Mouse (Mus musculus) liver, postnatal 0 days (tissue): Measurements from ENCODE around the gene Myo18a. TPM values are rescaled to one million over a fixed set of nuclear protein-coding genes. Genes with fewer than 3 reads are reported as not detected.
A peak's percentile ranks its signal among the peaks of the same experiment; 100 is the strongest.

Source experiments
- ATAC-seq: fragments of 200-750 bp; cut with Nextera tagmentation; 2 replicates; pipeline ENCODE4 v1.8.0; 2017; ENCODE audit warnings: mild to moderate bottlenecking, moderate library complexity
- DNase-seq: peaks from one replicate; pipeline ENCODE4 v3.0.0-alpha.2; 2016
- H3K27ac ChIP-seq: fragments of 300-500 bp; sonication (generic); 2 replicates; pipeline ENCODE4 v1.5.1; 2014; ENCODE audit warnings: antibody characterized with exemption, moderate library complexity, mild to moderate bottlenecking, low read depth
- H3K27me3 ChIP-seq: fragments of 300-500 bp; sonication (generic); 2 replicates; pipeline ENCODE4 v1.6.1; 2014; ENCODE audit warnings: low read length, control low read depth, mixed read lengths; ENCODE audit not compliant: insufficient read depth
- H3K36me3 ChIP-seq: fragments of 300-500 bp; sonication (generic); replicated peaks from 2 replicates; pipeline ENCODE4 v1.6.1; 2014; ENCODE audit warnings: mild to moderate bottlenecking, control low read depth, low read length, moderate library complexity, mixed read lengths; ENCODE audit not compliant: insufficient read depth
- H3K4me1 ChIP-seq: fragments of 300-500 bp; sonication (generic); 2 replicates; pipeline ENCODE4 v1.6.1; 2014; ENCODE audit warnings: antibody characterized with exemption, mild to moderate bottlenecking, control low read depth; ENCODE audit not compliant: insufficient read depth
- H3K4me2 ChIP-seq: fragments of 300-500 bp; sonication (generic); 2 replicates; pipeline ENCODE4 v1.6.1; 2014; ENCODE audit warnings: low read depth, mild to moderate bottlenecking, low read length, moderate library complexity, mixed read lengths
- H3K4me3 ChIP-seq: fragments of 300-500 bp; sonication (generic); 2 replicates; pipeline ENCODE4 v1.5.1; 2014; ENCODE audit warnings: low read depth, low read length
- H3K9ac ChIP-seq: fragments of 300-500 bp; sonication (generic); replicated peaks from 2 replicates; pipeline ENCODE4 v1.6.1; 2014; ENCODE audit warnings: mild to moderate bottlenecking, moderate library complexity
- H3K9me3 ChIP-seq: fragments of 300-500 bp; sonication (generic); 2 replicates; pipeline ENCODE4 v1.6.1; 2016; ENCODE audit warnings: mild to moderate bottlenecking, control low read depth, low read length, mixed read lengths
- CTCF ChIP-seq: sonication (generic); IDR thresholded peaks from 2 replicates; pipeline ENCODE4 v1.5.1; 2016; ENCODE audit warnings: antibody characterized with exemption, low read depth
- EP300 ChIP-seq: IDR thresholded peaks from 2 replicates; pipeline ENCODE4 v1.6.1; 2016; ENCODE audit warnings: antibody characterized with exemption, low read depth, mild to moderate bottlenecking
- WGBS: fragments of 180-500 bp; shearing (Covaris S2); extraction: QIAGEN DNeasy Blood & Tissue Kit; methylation state at CpG from one replicate; pipeline ENCODE4 v1.1.7; 2014; ENCODE audit not compliant: insufficient replicate concordance; 5-methylcytosine and 5-hydroxymethylcytosine counted together
- polyA plus RNA-seq: library from polyadenylated mRNA; unstranded; fragments of >200 nt; fragmentation: Nextera tagmentation; extraction: Ambion mirVana; gene quantifications from 2 replicates; pipeline ENCODE4 v1.2.1, GENCODE M21; 2015

Gene Myo18a
- 10.4 and 10.5 TPM in 2 replicates for polyA plus RNA-seq

- ATAC-seq (peak; percentile 74), DNase-seq (peak; percentile 91)
- 4% methylated on average over 52 of the region's 79 CpGs for WGBS
Measured at GRCm38 (mm10) chr11:77762783-77763672, at the start of gene Myo18a. TSS of gene Myo18a (plus strand) at chr11:77763246.

DNA sequence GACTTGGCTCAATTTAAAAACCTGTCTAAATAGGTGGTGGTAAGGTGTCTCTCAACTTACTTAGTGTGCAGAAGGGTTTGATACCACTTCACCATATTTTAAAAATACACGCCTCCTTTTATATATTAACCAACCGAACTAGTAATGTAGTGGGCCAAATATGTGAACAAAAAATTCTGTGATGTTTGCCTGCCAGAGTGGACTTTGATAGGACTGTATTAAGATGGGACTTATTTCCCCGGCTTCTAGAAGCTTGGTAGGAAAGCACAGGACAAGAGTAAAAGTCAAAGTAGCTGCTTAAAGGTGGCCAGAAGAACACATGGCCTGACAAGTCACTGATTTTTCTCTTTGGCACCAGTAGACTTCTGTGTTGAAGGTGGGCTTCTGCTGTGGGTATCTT lies 49.3 kb upstream of the Myo18a start:
- ATAC-seq, result no peak
- WGBS, result 91% methylated on average over 3 of the region's 3 CpGs
- Histone ChIP-seq H3K4me3 (no peak overlapping the region), H3K27me3 (no peaks in the 10 kb centered on the region), H3K4me2 (no peak overlapping the region), H3K27ac (no peak overlapping the region), H3K4me1 (no peaks in the 10 kb centered on the region), H3K9me3 (no peaks in the 10 kb centered on the region), H3K36me3 (peaks cover 25% of the 10 kb centered on the region), H3K9ac (no peak overlapping the region)
- no peak for DNase-seq
- TF ChIP-seq EP300 (no peak), CTCF (no peak)

More at GRCm38 (mm10) chr11:77762783-77763672, at the start of gene Myo18a:
- Histone ChIP-seq H3K4me1 (peaks cover 36% of the 10 kb centered on the region), H3K4me2 (peak within 1 kb of the TSS; percentile 98), H3K4me3 (peak within 1 kb of the TSS; percentile 96), H3K27me3 (no peaks in the 10 kb centered on the region), H3K9me3 (no peaks in the 10 kb centered on the region), H3K9ac (peak within 1 kb of the TSS; percentile 96), H3K27ac (peak within 1 kb of the TSS; percentile 93), H3K36me3 (no peaks in the 10 kb centered on the region)
- TF ChIP-seq CTCF (peak; percentile 76), EP300 (no peak)

- Histone ChIP-seq H3K4me1 (no peaks in the 10 kb centered on the region), H3K4me3 (no peak overlapping the region), H3K9me3 (no peaks in the 10 kb centered on the region), H3K4me2 (no peak overlapping the region), H3K9ac (no peak overlapping the region), H3K27me3 (no peaks in the 10 kb centered on the region), H3K27ac (no peak overlapping the region), H3K36me3 (peaks cover under 1% of the 10 kb centered on the region; the same call in 1 of the 2 replicates)
- ATAC-seq, result no peak
- no peak for DNase-seq
- no peak for TF ChIP-seq EP300
- no peak for TF ChIP-seq CTCF
- WGBS, result 90% methylated on average over 2 of the region's 2 CpGs
Measured at GRCm38 (mm10) chr11:77719055-77719454, 44.0 kb upstream of the Myo18a start.

DNA sequence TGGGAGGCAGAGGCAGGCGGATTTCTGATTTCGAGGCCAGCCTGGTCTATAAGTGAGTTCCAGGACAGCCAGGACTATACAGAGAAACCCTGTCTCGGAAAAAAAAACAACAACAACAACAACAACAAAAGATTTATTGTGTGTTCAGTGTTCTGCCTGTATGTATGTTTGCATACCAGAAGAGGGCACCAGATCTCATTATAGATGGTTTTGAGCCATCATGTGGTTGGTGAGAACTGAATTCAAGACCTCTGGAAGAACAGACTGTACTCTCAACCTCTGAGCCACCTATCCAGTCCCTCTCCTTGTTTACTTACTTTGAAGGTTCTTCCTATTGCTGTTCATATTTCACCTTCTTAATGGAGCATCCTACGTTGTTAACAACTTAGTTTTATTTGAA lies 41.7 kb upstream of the Myo18a start:
- no peaks in the 10 kb centered on the region for H3K4me1 ChIP-seq
- WGBS, result 86% methylated on average over 4 of the region's 4 CpGs
- H3K9ac ChIP-seq, result no peak overlapping the region
- no peak for ATAC-seq
- no peak for DNase-seq
- H3K27me3 ChIP-seq, result no peaks in the 10 kb centered on the region
- H3K27ac ChIP-seq, result no peak overlapping the region
- H3K4me2 ChIP-seq, result no peak overlapping the region
- H3K36me3 ChIP-seq, result no peaks in the 10 kb centered on the region; the same call in 1 of the 2 replicates
- H3K9me3 ChIP-seq, result no peaks in the 10 kb centered on the region
- no peak for TF ChIP-seq EP300
- TF ChIP-seq CTCF, result peak; percentile 37
- no peak overlapping the region for H3K4me3 ChIP-seq

- ATAC-seq, result no peak
- WGBS, result 79% methylated on average over 7 of the region's 7 CpGs
- H3K4me1 ChIP-seq, result no peaks in the 10 kb centered on the region
- no peaks in the 10 kb centered on the region for H3K36me3 ChIP-seq
- H3K4me2 ChIP-seq, result no peak overlapping the region
- TF ChIP-seq EP300 (no peak), CTCF (no peak)
- no peak overlapping the region for H3K4me3 ChIP-seq
- H3K9ac ChIP-seq, result no peak overlapping the region
- DNase-seq, result no peak
- H3K27me3 ChIP-seq, result no peaks in the 10 kb centered on the region
- no peaks in the 10 kb centered on the region for H3K9me3 ChIP-seq
- no peak overlapping the region for H3K27ac ChIP-seq
Measured at GRCm38 (mm10) chr11:77724766-77725165, 38.3 kb upstream of the Myo18a start.

DNA sequence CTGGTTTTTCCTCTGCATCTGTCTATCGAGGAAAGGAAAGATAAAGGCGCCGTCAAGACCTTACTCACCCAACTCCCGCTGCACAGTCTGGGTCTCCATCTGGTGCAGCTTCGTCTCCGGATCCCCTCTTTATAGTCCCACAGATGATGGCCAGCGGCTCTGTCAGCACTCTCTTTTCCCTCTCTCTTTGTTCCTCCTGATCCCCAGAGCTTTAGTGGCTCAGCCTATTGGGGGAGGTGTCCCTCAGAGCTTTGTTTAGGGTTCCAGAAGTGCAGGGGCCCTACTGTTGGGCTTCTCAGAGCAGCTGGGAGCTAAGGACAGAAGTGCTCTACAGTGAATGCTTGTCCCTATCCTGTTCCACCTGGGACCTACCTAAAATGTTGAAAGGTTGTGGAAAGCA lies 37.9 kb upstream of the Myo18a start, which contains the start of gene Cryba1:
TSS of gene Cryba1 (minus strand) at position 101 of the 400 bp plus-strand sequence.
- Histone ChIP-seq H3K4me3 (no peak within 1 kb of the TSS), H3K36me3 (no peaks in the 10 kb centered on the region), H3K4me2 (no peak within 1 kb of the TSS), H3K27me3 (no peaks in the 10 kb centered on the region), H3K9me3 (no peaks in the 10 kb centered on the region), H3K4me1 (no peaks in the 10 kb centered on the region), H3K27ac (no peak within 1 kb of the TSS), H3K9ac (no peak within 1 kb of the TSS)
- no peak for ATAC-seq
- TF ChIP-seq EP300 (no peak), CTCF (no peak)
- no peak for DNase-seq
- 61% methylated on average over 7 of the region's 7 CpGs for WGBS
